Mouse (Mus musculus): ENCODE results near the gene Greb1.

Greb1 gene

GRCm38 (mm10) chr12:16803956-16804430 lies 3.3 kb upstream of the Greb1 start:
- no peak for DNase-seq

- no peak for DNase-seq
These were observed 2.7 kb upstream of the Greb1 start for GRCm38 (mm10) chr12:16803237-16803955.

GRCm38 (mm10) chr12:16800959-16801315 lies 251 bp upstream of the Greb1 start:
- DNase-seq: no peak

GRCm38 (mm10) chr12:16799928-16800258 lies 793 bp downstream of the Greb1 start:
- no peak for DNase-seq

GRCm38 (mm10) chr12:16798894-16799293 lies 1.8 kb downstream of the Greb1 start:
- no peak for DNase-seq

- DNase-seq: no peak
These were observed 4.9 kb downstream of the Greb1 start for GRCm38 (mm10) chr12:16795781-16796180.

GRCm38 (mm10) chr12:16793371-16793770 lies 7.3 kb downstream of the Greb1 start:
- no peak for DNase-seq

GRCm38 (mm10) chr12:16790456-16790855 lies 10.2 kb downstream of the Greb1 start:
- no peak for DNase-seq

- no peak for DNase-seq
These were observed 10.9 kb downstream of the Greb1 start for GRCm38 (mm10) chr12:16789756-16790155.

- DNase-seq: no peak
These were observed 11.5 kb downstream of the Greb1 start for GRCm38 (mm10) chr12:16789199-16789598.

- no peak for DNase-seq
These were observed 12.1 kb downstream of the Greb1 start for GRCm38 (mm10) chr12:16788600-16788999.

GRCm38 (mm10) chr12:16781034-16781746 lies 19.5 kb downstream of the Greb1 start:
- no peak for DNase-seq

- DNase-seq: no peak
These were observed 20.4 kb downstream of the Greb1 start for GRCm38 (mm10) chr12:16780320-16780719.

- no peak for DNase-seq
These were observed 21.5 kb downstream of the Greb1 start for GRCm38 (mm10) chr12:16779165-16779564.

GRCm38 (mm10) chr12:16778523-16778922 lies 22.2 kb downstream of the Greb1 start:
- DNase-seq: no peak

GRCm38 (mm10) chr12:16775351-16775750 lies 25.3 kb downstream of the Greb1 start:
- no peak for DNase-seq

GRCm38 (mm10) chr12:16774605-16775004 lies 26.1 kb downstream of the Greb1 start:
- no peak for DNase-seq

- DNase-seq: no peak
These were observed 31.0 kb downstream of the Greb1 start for GRCm38 (mm10) chr12:16769601-16770165.

- no peak for DNase-seq
These were observed 32.0 kb downstream of the Greb1 start for GRCm38 (mm10) chr12:16768711-16769110.

GRCm38 (mm10) chr12:16768251-16768650 lies 32.4 kb downstream of the Greb1 start:
- no peak for DNase-seq

GRCm38 (mm10) chr12:16764776-16765445 lies 35.8 kb downstream of the Greb1 start:
- DNase-seq: no peak

GRCm38 (mm10) chr12:16763649-16764422 lies 36.9 kb downstream of the Greb1 start:
- no peak for DNase-seq

GRCm38 (mm10) chr12:16761461-16761860 lies 39.2 kb downstream of the Greb1 start:
- no peak for DNase-seq

Data from cerebellum, postnatal 25 days (tissue).